Mouse (Mus musculus) lung, embryonic 15.5 days (tissue): ENCODE measurements around the gene Gcm1. TPM values are rescaled to one million over a fixed set of nuclear protein-coding genes. Genes with fewer than 3 reads are reported as not detected.

Experiments
- polyA plus RNA-seq: library from polyadenylated mRNA; unstranded; fragments of >200 nt; fragmentation: Nextera tagmentation; extraction: Ambion mirVana; gene quantifications from 2 replicates; pipeline ENCODE4 v1.2.1, GENCODE M21; 2015

The Gcm1 gene
- polyA plus RNA-seq, 1 experiment from 2014 or later = 0.36 TPM

Other genes with a start within 250 kb of the Gcm1 start
- gene Elovl5, start 134.6 kb upstream of the Gcm1 start, polyA plus RNA-seq = 78.0 and 83.0 TPM in 2 replicates
- 41.6 and 46.8 TPM in 2 replicates for gene Fbxo9, start 57.1 kb downstream of the Gcm1 start, polyA plus RNA-seq
- 17.5 and 19.1 TPM in 2 replicates for gene Ick, start 57.3 kb downstream of the Gcm1 start, polyA plus RNA-seq
- 71.6 and 77.3 TPM in 2 replicates for gene Gsta4, start 130.8 kb downstream of the Gcm1 start, polyA plus RNA-seq
- 0.30 TPM in 1 of 2 replicates, not detected in the other for gene Gsta1, start 178.7 kb downstream of the Gcm1 start, polyA plus RNA-seq
- not detected in 2 replicates for gene Gm3776, start 205.2 kb downstream of the Gcm1 start, polyA plus RNA-seq
- not detected in 2 replicates for gene Gm10639, start 238.0 kb downstream of the Gcm1 start, polyA plus RNA-seq